Mouse (Mus musculus): ENCODE measurements around the gene Ncoa1.

DNA sequence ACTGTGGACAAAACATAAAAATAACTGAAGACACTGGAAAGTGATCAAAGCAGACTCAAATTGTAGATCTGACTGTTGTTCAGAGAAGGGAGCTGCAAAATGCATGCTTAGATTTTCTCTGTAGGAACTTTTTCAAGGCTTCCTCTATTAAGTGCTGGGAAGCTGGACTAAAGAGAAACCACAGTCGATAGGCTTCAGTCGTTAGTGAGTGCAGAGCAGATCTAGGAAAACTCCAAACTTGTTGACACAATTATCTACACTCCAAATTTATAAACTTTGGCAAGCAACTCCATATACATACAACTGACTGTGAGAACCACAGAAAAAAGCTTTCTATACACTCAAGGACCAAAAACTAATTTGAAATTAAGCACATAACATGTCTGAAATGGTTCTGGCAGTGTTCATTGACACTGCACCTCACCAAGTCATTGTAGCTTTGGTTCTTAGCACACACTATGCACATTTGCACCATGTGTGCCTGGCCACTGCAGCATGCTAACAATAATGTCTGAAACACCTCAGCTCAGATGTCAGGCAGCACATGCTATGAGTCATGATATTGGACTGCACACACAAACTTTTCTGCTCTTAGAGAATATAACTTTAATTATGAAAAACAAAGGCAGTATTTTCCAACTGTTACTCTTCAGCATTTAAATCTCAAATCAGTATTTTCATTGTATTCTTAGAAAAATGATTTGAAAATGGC is 121.8 kb downstream of the Ncoa1 start:
- TF ChIP-seq CTCF (IDR thresholded peaks at IDR 0.05; ENCODE audit: low read depth) (no peak), EP300 (IDR thresholded peaks at IDR 0.05; ENCODE audit: low read depth) (no peak)
